Mouse (Mus musculus) C2C12 (cell line): ENCODE measurements around the gene Npffr2. TPM values are rescaled to one million over a fixed set of nuclear protein-coding genes. Genes with fewer than 3 reads are reported as not detected.

Experiments
- H3K27me3 ChIP-seq: one replicate; pipeline ENCODE4 v1.6.1; 2011; ENCODE audit not compliant: control insufficient read depth, insufficient read depth, insufficient read length
- H3K36me3 ChIP-seq: one replicate; pipeline ENCODE4 v1.6.1; 2011; ENCODE audit not compliant: control insufficient read depth, insufficient read depth
- H3K4me3 ChIP-seq: one replicate; pipeline ENCODE4 v1.5.1; 2011; ENCODE audit warnings: mild to moderate bottlenecking, control low read depth; ENCODE audit not compliant: poor library complexity, insufficient read depth, severe bottlenecking
- H3K79me2 ChIP-seq: one replicate; pipeline ENCODE4 v1.6.1; 2011; ENCODE audit not compliant: control insufficient read depth, insufficient read depth
- H3K79me3 ChIP-seq: one replicate; pipeline ENCODE4 v1.6.1; 2011; ENCODE audit warnings: low read depth, control low read depth
- H3ac ChIP-seq: one replicate; pipeline ENCODE3; 2011; ENCODE audit warnings: low read depth; ENCODE audit not compliant: control insufficient read depth, insufficient read length
- CEBPB ChIP-seq: IDR thresholded peaks from one replicate; pipeline ENCODE4 v1.6.1; 2011; ENCODE audit warnings: low read depth, mild to moderate bottlenecking, control low read depth, moderate library complexity
- CTCF ChIP-seq: IDR thresholded peaks from one replicate; pipeline ENCODE4 v1.5.1; 2011; ENCODE audit not compliant: control insufficient read depth, insufficient read depth, insufficient read length
- FOSL1 ChIP-seq: IDR thresholded peaks from one replicate; pipeline ENCODE4 v1.8.0; 2011; ENCODE audit warnings: mild to moderate bottlenecking, low read length; ENCODE audit not compliant: poor library complexity, insufficient read depth, severe bottlenecking
- MAX ChIP-seq: IDR thresholded peaks from one replicate; pipeline ENCODE4 v1.6.1; 2011; ENCODE audit warnings: mild to moderate bottlenecking, control low read depth
- MYOD1 ChIP-seq: IDR thresholded peaks from one replicate; pipeline ENCODE4 v1.6.1; 2011; ENCODE audit warnings: low read depth; ENCODE audit not compliant: control insufficient read depth, insufficient read length
- MYOG ChIP-seq: IDR thresholded peaks from one replicate; pipeline ENCODE4 v1.6.1; 2011; ENCODE audit not compliant: control insufficient read depth, insufficient read length; ENCODE audit errors: extremely low read depth
- USF1 ChIP-seq: IDR thresholded peaks from one replicate; pipeline ENCODE4 v1.6.1; 2011; ENCODE audit warnings: low read depth, mild to moderate bottlenecking, control low read depth, moderate library complexity
- long read RNA-seq, 2 experiments: library from polyadenylated mRNA; unstranded; transcript quantifications; one replicate each; pipeline ENCODE4 v2.0.0; 2019 to 2020
- polyA plus RNA-seq: library from polyadenylated mRNA; unstranded; fragments of >200 nt; fragmentation: generic; extraction: Trizol; gene quantifications from one replicate; pipeline ENCODE4 v1.2.1, GENCODE M21; 2012; ENCODE audit warnings: missing spikeins

The Npffr2 gene
- not detected for polyA plus RNA-seq
- long read RNA-seq, experiment 1 = 0 reads
- long read RNA-seq, experiment 2 = 0 reads

DNA sequence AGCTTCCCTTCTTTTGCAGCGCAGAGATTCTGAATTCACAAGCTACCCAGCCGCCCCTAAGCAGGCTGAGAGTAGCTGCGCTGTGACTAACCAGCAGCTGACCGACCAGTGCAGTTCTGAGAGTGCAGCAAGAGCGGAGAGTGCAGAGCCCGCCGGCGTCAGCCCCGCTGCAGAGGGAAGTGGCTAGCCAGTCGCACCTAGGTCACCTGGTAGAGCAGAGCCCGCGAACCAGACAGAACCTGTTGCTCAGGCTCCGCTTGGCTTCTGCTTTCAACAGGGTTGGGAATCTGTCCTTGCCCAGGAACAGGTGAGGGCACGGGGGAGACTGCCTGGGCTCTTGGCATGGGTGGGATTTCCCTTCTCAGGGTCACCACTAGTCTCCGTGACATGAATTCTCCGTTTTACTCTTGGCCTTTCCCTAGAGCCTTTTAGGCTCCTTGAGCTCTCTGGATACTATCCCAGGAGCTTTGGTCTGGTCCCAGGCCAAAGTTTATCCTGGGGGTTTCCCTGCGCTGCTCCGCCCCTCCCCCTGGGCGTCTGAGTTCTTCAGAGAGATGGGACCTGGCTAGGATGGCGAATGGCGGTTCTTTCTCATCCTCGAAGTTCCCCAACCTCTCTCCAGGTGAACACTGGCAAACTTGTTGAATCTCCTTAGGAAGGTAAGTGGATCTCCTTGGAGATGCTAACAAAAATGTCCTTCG is at the start of gene Npffr2:
TSS of gene Npffr2 (plus strand) at position 552 of the 701 bp plus-strand sequence.
- Histone ChIP-seq H3ac (no peak within 1 kb of the TSS), H3K27me3 (peaks cover 4% of the 10 kb centered on the region), H3K4me3 (no peak within 1 kb of the TSS), H3K79me3 (no peaks in the 10 kb centered on the region), H3K36me3 (no peaks in the 10 kb centered on the region), H3K79me2 (no peaks in the 10 kb centered on the region)
- TF ChIP-seq USF1 (no peak), CEBPB (no peak), CTCF (no peak), MAX (no peak), MYOD1 (no peak), FOSL1 (no peak), MYOG (no peak)

DNA sequence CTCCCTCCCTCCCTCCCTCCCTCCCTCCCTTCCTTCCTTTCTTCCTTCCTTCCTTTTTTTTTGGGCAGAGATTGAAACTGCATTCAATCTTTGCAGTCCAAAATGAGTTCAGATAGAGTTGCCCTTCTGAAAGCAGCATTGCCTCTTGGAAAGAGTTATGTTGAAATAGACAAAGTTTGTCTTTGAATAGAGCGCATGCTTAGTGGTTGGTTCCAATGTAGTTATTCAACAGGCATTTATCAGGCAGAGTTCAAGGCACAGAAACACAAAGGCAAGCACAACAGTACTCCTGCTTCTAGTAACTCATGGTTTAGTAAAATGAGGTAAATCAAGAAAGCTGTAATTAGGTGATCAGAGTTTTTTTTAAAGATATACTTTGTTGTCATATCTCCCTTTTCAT is 34.7 kb upstream of the Npffr2 start:
- H3K4me3 ChIP-seq = no peak overlapping the region
- H3K79me3 ChIP-seq = no peaks in the 10 kb centered on the region
- TF ChIP-seq MYOD1 = no peak
- H3K79me2 ChIP-seq = no peaks in the 10 kb centered on the region
- H3ac ChIP-seq = no peak overlapping the region
- H3K36me3 ChIP-seq = no peaks in the 10 kb centered on the region
- no peaks in the 10 kb centered on the region for H3K27me3 ChIP-seq

DNA sequence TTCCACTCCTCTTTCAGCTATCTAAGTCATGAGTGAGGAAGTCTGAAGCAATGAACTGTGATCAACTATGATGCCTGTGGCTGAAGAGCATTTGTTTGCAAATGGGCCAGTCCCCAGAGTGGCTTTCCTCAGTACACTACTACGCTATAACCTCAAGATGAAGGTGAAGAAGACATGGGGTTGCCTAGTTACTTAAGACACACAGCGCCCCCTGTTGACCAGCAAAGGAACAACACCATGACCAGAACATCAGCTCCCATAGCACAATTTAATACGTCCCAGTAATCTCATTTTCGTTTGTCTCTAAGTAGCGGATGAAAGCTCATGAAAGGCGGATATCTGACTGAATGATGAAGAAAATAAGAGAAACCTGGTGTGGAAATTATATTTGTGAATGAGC is 27.0 kb upstream of the Npffr2 start:
- no peaks in the 10 kb centered on the region for H3K36me3 ChIP-seq

DNA sequence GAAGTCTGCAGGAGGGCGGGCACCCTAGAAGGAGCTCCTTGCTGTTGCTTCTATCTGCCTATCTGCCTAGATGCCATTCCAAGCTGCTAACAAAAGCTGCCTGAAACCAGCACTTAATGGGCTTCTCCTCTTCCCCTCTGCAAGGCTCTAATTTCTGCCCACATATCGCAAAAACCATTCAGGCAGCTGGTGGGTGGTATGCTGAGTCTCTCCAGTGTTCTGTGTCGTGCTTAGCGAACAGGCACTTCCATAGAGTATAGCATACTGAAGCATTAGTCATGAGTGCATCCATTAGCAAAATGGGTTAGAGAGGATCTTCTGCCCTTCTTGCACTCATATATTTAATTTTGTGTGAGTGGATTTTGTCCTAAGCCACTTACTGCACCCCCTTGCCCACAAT is 8.6 kb upstream of the Npffr2 start:
- Histone ChIP-seq H3K79me2 (no peaks in the 10 kb centered on the region), H3K4me3 (no peak overlapping the region), H3K79me3 (no peaks in the 10 kb centered on the region), H3K36me3 (no peaks in the 10 kb centered on the region), H3ac (no peak overlapping the region), H3K27me3 (no peaks in the 10 kb centered on the region)
- no peak for TF ChIP-seq MYOG
- TF ChIP-seq USF1 = no peak
- TF ChIP-seq MYOD1 = no peak
- TF ChIP-seq CEBPB = no peak

More for the DNA sequence above, 27.0 kb upstream of the Npffr2 start:
- Histone ChIP-seq H3K79me2 (no peaks in the 10 kb centered on the region), H3K27me3 (no peaks in the 10 kb centered on the region), H3K79me3 (no peaks in the 10 kb centered on the region), H3K4me3 (no peak overlapping the region), H3ac (no peak overlapping the region)
- TF ChIP-seq FOSL1 (no peak), MYOD1 (no peak), MAX (no peak), CTCF (no peak), MYOG (no peak), CEBPB (no peak), USF1 (no peak)

DNA sequence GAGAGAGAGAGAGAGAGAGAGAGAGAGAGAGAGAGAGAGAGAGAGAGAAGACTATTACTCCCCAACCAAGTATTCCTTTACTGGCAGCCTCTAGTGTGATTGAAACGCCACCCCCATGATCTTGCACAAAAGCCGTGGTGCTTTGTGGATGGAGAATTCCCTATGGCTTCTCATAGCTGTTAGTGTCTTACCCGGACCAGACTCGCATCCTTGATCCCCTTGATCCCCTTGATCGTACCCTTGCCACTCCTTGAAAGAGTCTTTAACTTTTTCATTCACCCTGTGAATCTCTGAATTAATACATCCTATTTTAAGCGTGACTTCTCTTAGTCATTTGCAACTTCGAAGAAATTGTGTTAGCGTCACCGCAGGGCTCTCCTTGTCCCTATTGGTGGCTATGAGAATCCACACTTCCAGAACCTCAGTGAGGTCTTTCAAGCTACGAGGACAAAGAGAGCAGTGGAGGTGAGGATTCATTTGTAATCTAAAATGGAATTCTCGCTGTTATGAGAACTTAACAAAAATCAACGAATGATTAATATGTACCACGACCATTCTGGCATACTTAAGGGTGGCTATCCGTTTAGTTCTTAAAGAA is 949 bp upstream of the Npffr2 start:
- H3ac ChIP-seq = no peak overlapping the region
- peaks cover 4% of the 10 kb centered on the region for H3K27me3 ChIP-seq
- no peak overlapping the region for H3K4me3 ChIP-seq
- TF ChIP-seq MAX (no peak), MYOD1 (no peak), USF1 (no peak), MYOG (no peak), CEBPB (no peak), CTCF (no peak), FOSL1 (no peak)
- no peaks in the 10 kb centered on the region for H3K79me3 ChIP-seq
- H3K36me3 ChIP-seq = no peaks in the 10 kb centered on the region
- no peaks in the 10 kb centered on the region for H3K79me2 ChIP-seq

DNA sequence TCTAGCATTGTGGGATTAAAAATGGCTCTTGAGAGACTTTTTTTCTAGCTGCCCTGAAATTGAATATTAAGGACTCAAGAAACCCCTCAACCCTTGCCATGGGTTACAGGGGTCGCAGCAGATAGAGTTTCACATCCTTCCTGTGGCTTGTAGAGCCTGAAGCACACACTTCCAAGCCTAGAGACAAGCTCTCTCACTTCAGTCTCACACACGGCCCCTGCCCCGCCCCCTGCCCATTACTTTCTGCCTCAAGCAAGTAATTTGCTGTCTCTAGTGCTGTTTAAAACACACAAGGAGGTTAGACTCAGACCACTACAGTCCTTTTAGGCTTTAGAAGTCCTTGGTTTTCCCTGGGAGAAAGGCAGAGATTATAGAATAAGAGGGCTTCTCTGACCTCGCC is 1.7 kb downstream of the Npffr2 start:
- Histone ChIP-seq H3K79me3 (no peaks in the 10 kb centered on the region), H3K79me2 (no peaks in the 10 kb centered on the region), H3K4me3 (no peak overlapping the region), H3K36me3 (no peaks in the 10 kb centered on the region), H3ac (no peak overlapping the region), H3K27me3 (peaks cover 4% of the 10 kb centered on the region)
- TF ChIP-seq MYOG (no peak), USF1 (no peak), CEBPB (no peak), MYOD1 (no peak), CTCF (no peak), FOSL1 (no peak), MAX (no peak)
